Mouse (Mus musculus) midbrain, embryonic 15.5 days (tissue): ENCODE data around the gene Npepps. TPM values are rescaled to one million over a fixed set of nuclear protein-coding genes. Genes with fewer than 3 reads are reported as not detected.
"Not testable (repeated sequence)": the region's sequence is repeated elsewhere in the genome, so short reads cannot be mapped to it uniquely, and the experiment has no call there.

Experiments used
- ATAC-seq: fragments of 200-750 bp; cut with Nextera tagmentation; replicated peaks from 2 replicates; pipeline ENCODE4 v1.8.0; 2017; ENCODE audit warnings: moderate TSS enrichment
- H3K27ac ChIP-seq: fragments of 300-500 bp; sonication (generic); 2 replicates; pipeline ENCODE4 v1.5.1; 2015; ENCODE audit warnings: mild to moderate bottlenecking, inconsistent platforms
- H3K27me3 ChIP-seq: fragments of 300-500 bp; sonication (generic); replicated peaks from 2 replicates; pipeline ENCODE4 v1.6.1; 2015; ENCODE audit warnings: inconsistent platforms
- H3K36me3 ChIP-seq: fragments of 300-500 bp; sonication (generic); replicated peaks from 2 replicates; pipeline ENCODE4 v1.6.1; 2015; ENCODE audit warnings: inconsistent platforms
- H3K4me1 ChIP-seq: fragments of 300-500 bp; sonication (generic); 2 replicates; pipeline ENCODE4 v1.6.1; 2015; ENCODE audit warnings: inconsistent platforms
- H3K4me2 ChIP-seq: fragments of 300-500 bp; sonication (generic); 2 replicates; pipeline ENCODE4 v1.6.1; 2015; ENCODE audit warnings: inconsistent platforms, mild to moderate bottlenecking, moderate library complexity
- H3K4me3 ChIP-seq: fragments of 300-500 bp; sonication (generic); 2 replicates; pipeline ENCODE4 v1.5.1; 2015; ENCODE audit warnings: mild to moderate bottlenecking, inconsistent platforms
- H3K9ac ChIP-seq: fragments of 300-500 bp; sonication (generic); 2 replicates; pipeline ENCODE4 v1.6.1; 2015; ENCODE audit warnings: mild to moderate bottlenecking, inconsistent platforms
- H3K9me3 ChIP-seq: fragments of 300-500 bp; sonication (generic); 2 replicates; pipeline ENCODE4 v1.6.1; 2016; ENCODE audit warnings: inconsistent platforms
- WGBS: fragments of 180-500 bp; shearing (Covaris S2); methylation state at CpG from one replicate; pipeline ENCODE4 v1.1.7; 2015; ENCODE audit warnings: mixed read lengths; 5-methylcytosine and 5-hydroxymethylcytosine counted together
- polyA plus RNA-seq: library from polyadenylated mRNA; unstranded; fragments of >200 nt; fragmentation: Nextera tagmentation; extraction: Ambion mirVana; gene quantifications from 2 replicates; pipeline ENCODE4 v1.2.1, GENCODE M21; 2015

Gene Npepps
- polyA plus RNA-seq, 1 experiment from 2014 or later = 161 TPM

DNA sequence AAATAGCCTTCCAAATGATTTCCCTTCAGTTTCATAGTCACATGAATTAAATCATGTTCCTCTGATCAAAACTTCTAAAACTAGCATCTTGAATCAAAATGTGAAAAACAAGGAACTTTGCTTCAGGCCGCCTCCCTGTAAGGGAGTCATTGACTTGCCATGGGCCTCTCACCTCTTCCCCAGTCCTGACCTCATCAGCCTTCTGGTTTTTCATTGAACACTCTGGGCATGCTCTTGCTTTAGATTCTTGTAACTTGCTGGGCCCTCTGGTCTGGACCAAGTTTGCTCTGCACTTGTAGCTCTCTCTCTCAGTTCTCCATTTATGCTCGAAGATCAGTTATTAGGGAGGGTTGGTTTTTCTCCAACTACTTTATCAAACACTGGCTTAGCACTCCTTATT, 58.8 kb downstream of the Npepps start:
- H3K4me2 ChIP-seq = no peak overlapping the region
- no peak for ATAC-seq
- H3K9ac ChIP-seq = no peak overlapping the region
- 98% methylated on average over 2 of the region's 2 CpGs for WGBS
- H3K4me3 ChIP-seq = no peak overlapping the region
- H3K4me1 ChIP-seq = no peaks in the 10 kb centered on the region
- peaks cover 67% of the 10 kb centered on the region for H3K36me3 ChIP-seq
- H3K27me3 ChIP-seq = no peaks in the 10 kb centered on the region
- H3K9me3 ChIP-seq = no peaks in the 10 kb centered on the region
- no peak overlapping the region for H3K27ac ChIP-seq

DNA sequence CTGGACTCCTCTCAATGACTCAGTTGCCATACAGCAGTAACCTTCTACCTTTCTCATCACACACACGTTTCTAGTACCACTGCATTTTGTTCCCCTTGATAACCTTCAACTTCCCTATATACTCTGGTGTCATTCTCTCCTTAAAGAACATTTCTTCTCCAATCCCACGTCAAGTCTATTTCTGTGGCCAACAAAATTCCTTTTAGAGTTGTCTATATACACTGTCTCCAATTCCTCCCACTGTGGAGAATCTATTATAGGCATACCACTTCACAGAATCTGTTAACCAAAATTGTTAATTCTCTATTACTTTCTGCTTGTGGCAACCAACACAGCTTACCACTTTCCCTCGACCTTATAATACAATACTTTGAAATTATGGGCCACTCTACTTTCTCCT, 60.2 kb downstream of the Npepps start:
- H3K36me3 ChIP-seq = peaks cover 75% of the 10 kb centered on the region
- no peak overlapping the region for H3K4me2 ChIP-seq
- WGBS = 87% methylated on average over 3 of the region's 3 CpGs

GRCm38 (mm10) chr11:97214411-97214810, 66.0 kb downstream of the Npepps start:
- no peak for ATAC-seq
- H3K4me2 ChIP-seq = no peak overlapping the region
- no peak overlapping the region for H3K4me3 ChIP-seq
- 92% methylated on average over 5 of the region's 5 CpGs for WGBS
- no peak overlapping the region for H3K27ac ChIP-seq
- no peak overlapping the region for H3K9ac ChIP-seq
- H3K9me3 ChIP-seq = no peaks in the 10 kb centered on the region
- H3K36me3 ChIP-seq = peaks cover 80% of the 10 kb centered on the region
- H3K4me1 ChIP-seq = no peaks in the 10 kb centered on the region
- no peaks in the 10 kb centered on the region for H3K27me3 ChIP-seq

More for the DNA sequence above, 60.2 kb downstream of the Npepps start:
- Histone ChIP-seq H3K27ac (no peak overlapping the region), H3K4me1 (no peaks in the 10 kb centered on the region), H3K9ac (no peak overlapping the region), H3K27me3 (no peaks in the 10 kb centered on the region), H3K9me3 (no peaks in the 10 kb centered on the region), H3K4me3 (no peak overlapping the region)
- ATAC-seq = no peak

DNA sequence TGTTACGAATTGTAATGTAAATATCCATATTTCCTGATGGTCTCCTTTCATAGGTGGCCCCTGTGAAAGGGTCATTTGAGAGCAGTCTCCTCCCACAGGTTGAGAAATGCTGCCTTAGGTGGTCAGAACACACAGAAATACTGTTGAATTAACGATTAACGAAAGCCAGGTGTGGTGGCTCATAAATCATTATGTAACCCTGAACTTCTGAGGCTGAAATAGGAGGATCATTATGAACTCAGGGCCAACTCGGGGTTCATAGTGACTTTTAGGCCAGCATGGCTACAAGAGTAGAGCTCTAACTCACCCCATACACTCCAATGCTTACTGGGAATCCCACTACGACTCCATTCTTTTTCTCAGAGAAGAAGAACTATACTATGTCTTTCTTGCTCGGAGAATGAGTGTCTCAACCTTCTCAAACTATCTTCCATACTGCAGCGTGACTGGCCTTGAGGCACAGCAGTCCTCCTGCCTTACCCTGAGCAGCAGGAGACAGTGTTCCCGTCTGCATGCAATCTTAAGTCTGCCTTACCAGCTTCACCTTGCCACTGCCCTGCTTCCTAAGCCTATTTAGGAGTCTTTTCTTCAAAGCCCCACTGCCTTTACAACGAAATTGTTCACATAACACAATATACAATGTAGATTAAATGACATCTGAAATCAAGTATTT, 69.6 kb downstream of the Npepps start:
- no peak for ATAC-seq

DNA sequence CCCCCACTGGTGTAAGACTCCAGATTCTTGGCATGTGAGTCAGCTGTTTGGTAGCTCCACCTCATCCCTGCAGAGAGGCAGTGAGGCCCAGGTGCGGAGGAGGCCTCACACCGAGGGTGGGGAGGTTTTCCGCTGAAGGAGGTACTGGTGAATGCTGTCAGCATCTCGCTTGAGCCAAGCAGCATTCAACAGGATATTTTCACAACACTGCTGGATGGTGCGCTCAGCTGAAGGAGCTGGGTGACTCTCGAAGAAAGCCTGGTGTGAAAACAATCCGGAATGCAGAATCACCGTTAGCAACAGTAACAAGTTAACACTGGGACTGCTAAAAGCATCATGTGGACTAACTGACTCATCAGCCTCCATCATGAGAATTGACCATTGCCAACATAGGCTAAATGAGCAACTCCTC, 73.4 kb downstream of the Npepps start:
- Histone ChIP-seq H3K27me3 (no peaks in the 10 kb centered on the region), H3K4me3 (no peak overlapping the region), H3K9me3 (no peaks in the 10 kb centered on the region), H3K27ac (no peak overlapping the region), H3K9ac (no peak overlapping the region), H3K36me3 (peaks cover 35% of the 10 kb centered on the region), H3K4me1 (no peaks in the 10 kb centered on the region), H3K4me2 (no peak overlapping the region)
- 84% methylated on average over 8 of the region's 8 CpGs for WGBS
- ATAC-seq = no peak

More for the DNA sequence above, 69.6 kb downstream of the Npepps start:
- Histone ChIP-seq H3K27me3 (no peaks in the 10 kb centered on the region), H3K36me3 (peaks cover 65% of the 10 kb centered on the region), H3K9ac (no peak overlapping the region), H3K9me3 (no peaks in the 10 kb centered on the region), H3K4me3 (no peak overlapping the region), H3K4me2 (no peak overlapping the region), H3K4me1 (no peaks in the 10 kb centered on the region), H3K27ac (no peak overlapping the region)
- 93% methylated on average over 9 of the region's 9 CpGs for WGBS

GRCm38 (mm10) chr11:97199519-97199918, 80.9 kb downstream of the Npepps start:
- Histone ChIP-seq H3K9ac (no peak overlapping the region), H3K27me3 (no peaks in the 10 kb centered on the region), H3K4me3 (no peak overlapping the region), H3K4me1 (no peaks in the 10 kb centered on the region), H3K36me3 (no peaks in the 10 kb centered on the region), H3K9me3 (no peaks in the 10 kb centered on the region), H3K4me2 (no peak overlapping the region), H3K27ac (no peak overlapping the region)
- no peak for ATAC-seq
- WGBS = 87% methylated on average over 6 of the region's 6 CpGs

DNA sequence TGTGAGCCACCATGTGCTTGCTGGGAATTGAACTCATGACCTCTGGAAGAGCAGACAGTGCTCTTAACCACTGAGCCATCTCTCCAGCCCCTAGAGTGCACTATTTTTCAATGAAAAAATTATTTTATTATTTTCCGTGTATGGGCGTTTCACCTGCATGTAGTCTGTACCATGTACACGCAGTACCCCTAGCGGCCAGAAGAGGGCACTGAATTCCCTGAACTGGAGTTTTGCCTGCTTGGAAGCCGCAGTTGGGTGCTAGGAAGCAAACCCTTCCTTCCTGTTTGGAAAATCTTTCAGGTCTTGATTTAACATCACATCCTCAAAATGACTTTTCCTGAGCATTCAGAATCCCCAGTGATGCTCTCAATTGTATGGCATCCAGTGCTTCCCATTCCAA, 81.8 kb downstream of the Npepps start:
- no peaks in the 10 kb centered on the region for H3K4me1 ChIP-seq
- no peak overlapping the region for H3K4me3 ChIP-seq
- H3K9me3 ChIP-seq = no peaks in the 10 kb centered on the region
- no peak for ATAC-seq
- no peak overlapping the region for H3K9ac ChIP-seq
- no peaks in the 10 kb centered on the region for H3K27me3 ChIP-seq
- H3K27ac ChIP-seq = no peak overlapping the region
- H3K36me3 ChIP-seq = no peaks in the 10 kb centered on the region
- no peak overlapping the region for H3K4me2 ChIP-seq
- 19% methylated on average over 5 of the region's 5 CpGs for WGBS

- no peak overlapping the region for H3K9ac ChIP-seq
- no peaks in the 10 kb centered on the region for H3K4me1 ChIP-seq
- no peak overlapping the region for H3K4me3 ChIP-seq
- 83% methylated on average over 8 of the region's 8 CpGs for WGBS
- H3K27ac ChIP-seq = no peak overlapping the region
- H3K9me3 ChIP-seq = no peaks in the 10 kb centered on the region
- H3K27me3 ChIP-seq = no peaks in the 10 kb centered on the region
- H3K4me2 ChIP-seq = no peak overlapping the region
- ATAC-seq = no peak
- H3K36me3 ChIP-seq = no peaks in the 10 kb centered on the region
Measured at GRCm38 (mm10) chr11:97197021-97197420, 83.4 kb downstream of the Npepps start.

DNA sequence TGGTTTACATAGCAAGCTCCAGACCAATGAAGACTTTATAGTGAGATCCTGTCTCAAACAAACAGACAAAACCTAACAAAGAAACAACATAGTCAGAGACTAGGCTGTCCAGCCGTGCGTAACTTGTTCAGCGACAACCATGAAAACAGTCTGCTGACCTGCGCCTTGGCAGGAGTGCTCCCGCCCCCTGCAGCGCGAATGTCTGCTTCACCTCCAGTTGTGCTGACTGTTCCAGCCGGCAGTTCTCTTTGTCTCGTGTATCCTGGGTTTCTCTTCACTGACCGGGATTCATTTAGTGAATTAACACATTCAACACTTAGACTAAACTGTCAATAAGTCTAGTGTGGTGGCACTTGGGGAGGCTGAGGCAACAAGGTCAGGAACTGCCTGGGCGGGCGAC, 83.9 kb downstream of the Npepps start:
- Histone ChIP-seq H3K9me3 (no peaks in the 10 kb centered on the region), H3K4me3 (no peak overlapping the region), H3K27me3 (no peaks in the 10 kb centered on the region), H3K27ac (no peak overlapping the region), H3K9ac (no peak overlapping the region), H3K36me3 (no peaks in the 10 kb centered on the region), H3K4me1 (no peaks in the 10 kb centered on the region), H3K4me2 (no peak overlapping the region)
- ATAC-seq = no peak
- WGBS = 54% methylated on average over 12 of the region's 12 CpGs

DNA sequence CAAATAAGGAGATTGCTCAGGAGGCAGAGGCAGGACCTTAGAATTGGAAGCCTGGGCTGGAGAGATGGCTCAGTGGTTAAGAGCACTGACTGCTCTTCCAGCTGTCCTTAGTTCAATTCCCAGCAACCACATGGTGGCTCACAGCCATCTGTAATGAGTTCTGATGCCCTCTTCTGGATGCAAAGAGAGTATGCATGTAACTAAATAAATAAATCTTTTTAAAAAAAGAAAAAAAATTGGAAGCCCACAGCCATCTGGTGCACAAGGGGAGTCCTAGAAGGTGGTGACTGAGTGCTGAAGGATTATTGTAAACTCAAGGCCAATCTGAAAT, 87.9 kb downstream of the Npepps start:
- Histone ChIP-seq H3K9me3 (no peaks in the 10 kb centered on the region), H3K4me3 (no peak overlapping the region), H3K27ac (no peak overlapping the region), H3K36me3 (no peaks in the 10 kb centered on the region), H3K9ac (no peak overlapping the region), H3K27me3 (no peaks in the 10 kb centered on the region), H3K4me1 (peaks cover 12% of the 10 kb centered on the region), H3K4me2 (no peak overlapping the region)
- ATAC-seq = no peak

DNA sequence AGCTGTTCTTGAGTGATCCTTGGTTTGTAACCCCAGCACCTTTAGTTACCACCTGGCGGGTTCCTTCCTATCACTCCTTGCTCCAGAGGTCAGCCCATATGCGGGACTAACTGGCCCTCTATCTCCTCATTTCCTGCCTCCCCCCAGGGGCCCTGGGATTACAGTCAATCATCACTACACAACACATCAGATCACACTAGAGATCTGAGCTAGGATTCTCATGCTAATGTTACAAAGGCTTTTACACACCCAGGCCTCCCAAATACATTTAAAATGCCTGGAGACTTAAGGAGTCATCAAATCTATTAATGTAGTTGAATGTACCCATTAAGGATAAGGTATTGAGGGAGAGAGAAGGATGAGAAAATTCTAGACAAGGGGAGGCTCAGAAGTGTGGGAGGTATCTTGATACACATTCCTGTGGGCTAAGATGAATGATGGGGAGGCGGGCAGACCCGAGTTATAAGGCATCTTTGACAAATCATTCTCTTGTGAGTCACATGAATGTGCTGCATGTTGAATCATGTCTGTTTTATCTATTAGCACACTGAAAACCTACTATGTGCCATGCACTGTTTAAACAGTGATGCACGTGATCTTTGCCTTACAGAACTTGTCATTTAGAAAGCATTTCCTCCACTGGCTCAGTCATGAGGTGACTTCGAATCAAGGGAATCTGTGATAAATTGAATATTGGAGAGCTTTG, 88.4 kb downstream of the Npepps start:
- Histone ChIP-seq H3K27ac (no peak overlapping the region), H3K4me2 (no peak overlapping the region), H3K9me3 (no peaks in the 10 kb centered on the region), H3K36me3 (no peaks in the 10 kb centered on the region), H3K4me1 (peaks cover 12% of the 10 kb centered on the region), H3K4me3 (no peak overlapping the region), H3K9ac (no peak overlapping the region), H3K27me3 (no peaks in the 10 kb centered on the region)
- 81% methylated on average over 6 of the region's 6 CpGs for WGBS
- no peak for ATAC-seq

GRCm38 (mm10) chr11:97190992-97191391, 89.4 kb downstream of the Npepps start:
- WGBS = 94% methylated on average over 6 of the region's 6 CpGs
- H3K4me1 ChIP-seq = peaks cover 18% of the 10 kb centered on the region
- H3K4me3 ChIP-seq = no peak overlapping the region
- no peak for ATAC-seq
- H3K9me3 ChIP-seq = no peaks in the 10 kb centered on the region
- no peak overlapping the region for H3K9ac ChIP-seq
- H3K36me3 ChIP-seq = no peaks in the 10 kb centered on the region
- H3K27me3 ChIP-seq = no peaks in the 10 kb centered on the region
- no peak overlapping the region for H3K4me2 ChIP-seq
- H3K27ac ChIP-seq = no peak overlapping the region

DNA sequence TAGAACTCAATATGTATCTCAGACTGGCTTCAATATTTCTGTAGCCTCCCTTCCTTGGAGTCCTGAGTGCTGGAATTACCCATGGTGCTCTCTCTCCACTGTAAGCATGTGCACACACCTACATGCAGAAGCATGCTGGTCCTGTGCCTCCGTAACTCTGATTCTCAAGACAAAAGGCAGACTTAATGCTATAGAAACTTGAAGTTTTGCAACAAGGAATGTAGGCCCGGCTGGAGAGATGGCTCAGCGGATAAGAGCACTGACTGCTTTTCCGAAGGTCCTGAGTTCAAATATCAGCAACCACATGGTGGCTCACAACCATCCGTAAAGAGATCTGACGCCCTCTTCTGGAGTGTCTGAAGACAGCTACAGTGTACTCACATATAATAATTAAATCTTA, 90.8 kb downstream of the Npepps start:
- 86% methylated on average over 6 of the region's 6 CpGs for WGBS

More for the DNA sequence above, 90.8 kb downstream of the Npepps start:
- H3K4me3 ChIP-seq, H3K27me3 ChIP-seq, H3K9me3 ChIP-seq, H3K4me2 ChIP-seq, H3K9ac ChIP-seq, ATAC-seq, H3K27ac ChIP-seq, H3K36me3 ChIP-seq: not testable (repeated sequence)
- H3K4me1 ChIP-seq = peaks cover 31% of the 10 kb centered on the region
